ENCODE assay signal across 9 mouse cellular contexts in genomic region chr3:94310911-94311310, GRCm38 (mm10). TPM values are rescaled to one million over a fixed set of nuclear protein-coding genes. Genes with fewer than 3 reads are reported as not detected.
DNase-seq lines count a peak whose midpoint lies in the region; ATAC-seq and TF ChIP-seq lines count a peak whose summit lies in the region.
"Had no signal": no experiment of that assay in that cellular context is flagged by ENCODE, and none has a peak within 500 bp of the region (broad histone marks: within the 10 kb centered on the region; RNA-seq: fewer than 3 reads in every experiment).

No protein-coding gene starts in this region.

- H3K36me3 ChIP-seq in kidney, embryonic 14.5 days (ENCODE audit: control insufficient read depth, insufficient read depth, low read length), result no peaks in the 10 kb centered on the region
- no peaks in the 10 kb centered on the region for H3K36me3 ChIP-seq in hindbrain, embryonic 16.5 days (ENCODE audit: control insufficient read depth, insufficient read depth, low read length)
- H3K36me3 ChIP-seq in midbrain, embryonic 14.5 days (ENCODE audit: control insufficient read depth, insufficient read depth, low read length), result no peaks in the 10 kb centered on the region

- H3K4me1 ChIP-seq in kidney, embryonic 14.5 days (ENCODE audit: control insufficient read depth, insufficient read depth, low read length), result 0 out of 2 replicates have a peak, but pooled peaks cover 2% of the 10 kb centered on the region
- H3K4me1 ChIP-seq in cortical plate, adult 2 months (ENCODE audit: control insufficient read depth, insufficient read depth, low read length), result no peaks in the 10 kb centered on the region; the same call in 1 of the 2 replicates
- H3K4me1 ChIP-seq in hindbrain, embryonic 16.5 days (ENCODE audit: control insufficient read depth, insufficient read depth, low read depth, low read length), result peaks cover 10% of the 10 kb centered on the region
- peaks cover 11% of the 10 kb centered on the region; the same call in 1 of the 2 replicates for H3K4me1 ChIP-seq in midbrain, embryonic 14.5 days (ENCODE audit: control insufficient read depth, insufficient read depth, low read length)

- no peaks in the 10 kb centered on the region for H3K9me3 ChIP-seq in kidney, embryonic 14.5 days (ENCODE audit: control insufficient read depth, low read length)
- H3K9me3 ChIP-seq in hindbrain, embryonic 16.5 days (ENCODE audit: control insufficient read depth, low read length), result no peaks in the 10 kb centered on the region
- H3K9me3 ChIP-seq in midbrain, embryonic 14.5 days (ENCODE audit: control insufficient read depth, low read length), result no peaks in the 10 kb centered on the region

- no peak for DNase-seq in kidney, adult 18-20 months
- no peak for DNase-seq in midbrain, embryonic 14.5 days
- DNase-seq in thymus, adult 18-20 months, result no peak
- DNase-seq in right cerebral cortex, adult 18-20 months, result no peak
- no peak for DNase-seq in kidney, postnatal 4 days
- DNase-seq: lung, postnatal 4 days had no signal

- no peak overlapping the region for H3K27ac ChIP-seq in kidney, embryonic 14.5 days (ENCODE audit: low read depth, low read length)
- no peak overlapping the region for H3K27ac ChIP-seq in cortical plate, adult 2 months (ENCODE audit: insufficient read depth, low read length)
- no peak overlapping the region; the same call in 1 of the 2 replicates for H3K27ac ChIP-seq in hindbrain, embryonic 16.5 days (ENCODE audit: low read depth, low read length)
- no peak overlapping the region for H3K27ac ChIP-seq in midbrain, embryonic 14.5 days (replicated peaks; ENCODE audit: low read depth, low read length)

- H3K9ac ChIP-seq in kidney, embryonic 14.5 days (ENCODE audit: low read depth, low read length), result no peak overlapping the region
- peak overlapping the region; percentile 74 for H3K9ac ChIP-seq in hindbrain, embryonic 16.5 days (ENCODE audit: low read depth, low read length)
- H3K9ac ChIP-seq in midbrain, embryonic 14.5 days (replicated peaks; ENCODE audit: low read length), result peak overlapping the region; percentile 74; the same call in 1 of the 2 replicates

- WGBS in kidney, embryonic 14.5 days, result 73% methylated on average over 6 of the region's 6 CpGs
- 72% methylated on average over 6 of the region's 6 CpGs for WGBS in hindbrain, embryonic 16.5 days
- 80% methylated on average over 6 of the region's 6 CpGs for WGBS in midbrain, embryonic 14.5 days

- H3K4me2 ChIP-seq in kidney, embryonic 14.5 days (replicated peaks; ENCODE audit: low read depth, low read length), result peak overlapping the region; percentile 63
- H3K4me2 ChIP-seq in hindbrain, embryonic 16.5 days (ENCODE audit: low read length), result peak overlapping the region; percentile 51
- peak overlapping the region; percentile 62 for H3K4me2 ChIP-seq in midbrain, embryonic 14.5 days (ENCODE audit: low read length)

- H3K4me3 ChIP-seq in kidney, embryonic 14.5 days (ENCODE audit: low read length), result peak overlapping the region; percentile 60
- H3K4me3 ChIP-seq in cortical plate, adult 2 months (ENCODE audit: insufficient read depth, low read length), result peak overlapping the region; percentile 70; the same call in 1 of the 2 replicates
- peak overlapping the region; percentile 59 for H3K4me3 ChIP-seq in hindbrain, embryonic 16.5 days (ENCODE audit: low read length)
- H3K4me3 ChIP-seq in midbrain, embryonic 14.5 days (replicated peaks; ENCODE audit: low read depth, low read length), result peak overlapping the region; percentile 62

- ATAC-seq in kidney, embryonic 14.5 days (ENCODE audit: low FRiP score, low TSS enrichment), result no peak
- ATAC-seq in hindbrain, embryonic 16.5 days, result no peak
- ATAC-seq in midbrain, embryonic 14.5 days (ENCODE audit: low FRiP score, low TSS enrichment), result no peak

- H3K27me3 ChIP-seq in kidney, embryonic 14.5 days (ENCODE audit: control insufficient read depth, insufficient read depth, low read length), result no peaks in the 10 kb centered on the region
- no peaks in the 10 kb centered on the region for H3K27me3 ChIP-seq in hindbrain, embryonic 16.5 days (replicated peaks; ENCODE audit: control insufficient read depth, insufficient read depth, low read length)
- H3K27me3 ChIP-seq in midbrain, embryonic 14.5 days (ENCODE audit: control insufficient read depth, insufficient read depth, low read length), result no peaks in the 10 kb centered on the region

- no peak for TF ChIP-seq CTCF in cortical plate, adult 2 months (IDR thresholded peaks at IDR 0.05; ENCODE audit: extremely low read depth, insufficient read depth, low read length)

- no peak for TF ChIP-seq POLR2A in cortical plate, adult 2 months (IDR thresholded peaks at IDR 0.05; ENCODE audit: extremely low read depth, insufficient read depth, low read length)

RNA-seq across cellular contexts. Expression of gene Them4, which starts 1.0 kb away (rescaled TPM):
- 10.2 and 12.0 TPM in 2 replicates for polyA plus RNA-seq in kidney, embryonic 14.5 days (2014; fragmentation: Nextera tagmentation; extraction: Ambion mirVana)
- 19.3 and 22.3 TPM in 2 replicates for polyA plus RNA-seq in cortical plate, adult 2 months (2012; rRNA removed)
- 63.7 and 72.1 TPM in 2 replicates for polyA plus RNA-seq in hindbrain, embryonic 16.5 days (2015; fragmentation: Nextera tagmentation; extraction: Ambion mirVana)
- polyA plus RNA-seq in midbrain, embryonic 14.5 days (2014; fragmentation: Nextera tagmentation; extraction: Ambion mirVana), result 57.5 and 59.7 TPM in 2 replicates

RNA-seq across cellular contexts. Expression of gene Them5, which starts 31.0 kb away (rescaled TPM):
- polyA plus RNA-seq in kidney, embryonic 14.5 days (2014; fragmentation: Nextera tagmentation; extraction: Ambion mirVana), result not detected in 2 replicates
- not detected in 2 replicates for polyA plus RNA-seq in cortical plate, adult 2 months (2012; rRNA removed)
- 0.29 TPM in 1 of 2 replicates, not detected in the other for polyA plus RNA-seq in hindbrain, embryonic 16.5 days (2015; fragmentation: Nextera tagmentation; extraction: Ambion mirVana)
- polyA plus RNA-seq in midbrain, embryonic 14.5 days (2014; fragmentation: Nextera tagmentation; extraction: Ambion mirVana), result 0.18 TPM in 1 of 2 replicates, not detected in the other

RNA-seq across cellular contexts. Expression of gene Gm4778, which starts 47.1 kb away (rescaled TPM):
- polyA plus RNA-seq in kidney, embryonic 14.5 days (2014; fragmentation: Nextera tagmentation; extraction: Ambion mirVana), result not detected in 2 replicates
- polyA plus RNA-seq in cortical plate, adult 2 months (2012; rRNA removed), result not detected in 2 replicates
- polyA plus RNA-seq in hindbrain, embryonic 16.5 days (2015; fragmentation: Nextera tagmentation; extraction: Ambion mirVana), result not detected in 2 replicates
- polyA plus RNA-seq in midbrain, embryonic 14.5 days (2014; fragmentation: Nextera tagmentation; extraction: Ambion mirVana), result not detected in 2 replicates

RNA-seq across cellular contexts. Expression of gene C2cd4d, which starts 51.3 kb away (rescaled TPM):
- 1.0 and 1.5 TPM in 2 replicates for polyA plus RNA-seq in kidney, embryonic 14.5 days (2014; fragmentation: Nextera tagmentation; extraction: Ambion mirVana)
- polyA plus RNA-seq in cortical plate, adult 2 months (2012; rRNA removed), result 0.61 and 0.70 TPM in 2 replicates
- 1.6 and 1.8 TPM in 2 replicates for polyA plus RNA-seq in hindbrain, embryonic 16.5 days (2015; fragmentation: Nextera tagmentation; extraction: Ambion mirVana)
- polyA plus RNA-seq in midbrain, embryonic 14.5 days (2014; fragmentation: Nextera tagmentation; extraction: Ambion mirVana), result 2.6 and 3.1 TPM in 2 replicates
